Mouse (Mus musculus) neural tube, embryonic 15.5 days (tissue): ENCODE measurements around the gene Pi4ka. TPM values are rescaled to one million over a fixed set of nuclear protein-coding genes. Genes with fewer than 3 reads are reported as not detected.

Experiments
- ATAC-seq: fragments of 200-750 bp; cut with Nextera tagmentation; 2 replicates; pipeline ENCODE4 v1.8.0; 2017; ENCODE audit warnings: mild to moderate bottlenecking, moderate TSS enrichment, moderate library complexity; ENCODE audit not compliant: low FRiP score
- H3K27ac ChIP-seq: fragments of 300-500 bp; sonication (generic); replicated peaks from 2 replicates; pipeline ENCODE4 v1.5.1; 2015; ENCODE audit warnings: mild to moderate bottlenecking, inconsistent platforms
- H3K27me3 ChIP-seq: fragments of 300-500 bp; sonication (generic); replicated peaks from 2 replicates; pipeline ENCODE4 v1.6.1; 2015; ENCODE audit warnings: inconsistent platforms
- H3K36me3 ChIP-seq: fragments of 300-500 bp; sonication (generic); 2 replicates; pipeline ENCODE4 v1.6.1; 2015; ENCODE audit warnings: inconsistent platforms
- H3K4me1 ChIP-seq: fragments of 300-500 bp; sonication (generic); 2 replicates; pipeline ENCODE4 v1.6.1; 2015; ENCODE audit warnings: inconsistent platforms
- H3K4me2 ChIP-seq: fragments of 300-500 bp; sonication (generic); 2 replicates; pipeline ENCODE4 v1.6.1; 2015; ENCODE audit warnings: inconsistent platforms, mild to moderate bottlenecking, moderate library complexity
- H3K4me3 ChIP-seq: fragments of 300-500 bp; sonication (generic); replicated peaks from 2 replicates; pipeline ENCODE4 v1.5.1; 2015; ENCODE audit warnings: mild to moderate bottlenecking, inconsistent platforms
- H3K9ac ChIP-seq: fragments of 300-500 bp; sonication (generic); replicated peaks from 2 replicates; pipeline ENCODE4 v1.6.1; 2015; ENCODE audit warnings: mild to moderate bottlenecking, inconsistent platforms
- H3K9me3 ChIP-seq: fragments of 300-500 bp; sonication (generic); replicated peaks from 2 replicates; pipeline ENCODE4 v1.6.1; 2016; ENCODE audit warnings: inconsistent platforms
- WGBS: fragments of 180-500 bp; shearing (Covaris S2); methylation state at CpG from one replicate; pipeline ENCODE4 v1.1.7; 2015; ENCODE audit warnings: mixed read lengths; 5-methylcytosine and 5-hydroxymethylcytosine counted together
- polyA plus RNA-seq: library from polyadenylated mRNA; unstranded; fragments of >200 nt; fragmentation: Nextera tagmentation; extraction: Ambion mirVana; gene quantifications from 2 replicates; pipeline ENCODE4 v1.2.1, GENCODE M21; 2015

Pi4ka gene
- polyA plus RNA-seq, 1 experiment from 2014 or later, result 59.7 TPM

- 92% methylated on average over 5 of the region's 5 CpGs for WGBS
- ATAC-seq, result no peak
Observed at GRCm38 (mm10) chr16:17331855-17332254, 74.3 kb downstream of the Pi4ka start.

GRCm38 (mm10) chr16:17331116-17331515, 75.0 kb downstream of the Pi4ka start, which contains the start of gene Serpind1:
Gene Serpind1 (plus strand): TSS chr16:17331371.
- Histone ChIP-seq H3K4me2 (no peak within 1 kb of the TSS), H3K9me3 (no peaks in the 10 kb centered on the region), H3K4me3 (no peak within 1 kb of the TSS), H3K9ac (no peak within 1 kb of the TSS), H3K27ac (no peak within 1 kb of the TSS), H3K36me3 (peaks cover 33% of the 10 kb centered on the region), H3K27me3 (no peaks in the 10 kb centered on the region), H3K4me1 (no peaks in the 10 kb centered on the region)
- 79% methylated on average over 2 of the region's 2 CpGs for WGBS
- no peak for ATAC-seq

More at GRCm38 (mm10) chr16:17331855-17332254, 74.3 kb downstream of the Pi4ka start:
- H3K9ac ChIP-seq, result no peak overlapping the region
- peaks cover 35% of the 10 kb centered on the region for H3K36me3 ChIP-seq
- no peaks in the 10 kb centered on the region for H3K9me3 ChIP-seq
- H3K4me3 ChIP-seq, result no peak overlapping the region
- no peaks in the 10 kb centered on the region for H3K4me1 ChIP-seq
- no peak overlapping the region for H3K4me2 ChIP-seq
- no peak overlapping the region for H3K27ac ChIP-seq
- no peaks in the 10 kb centered on the region for H3K27me3 ChIP-seq

GRCm38 (mm10) chr16:17329848-17330570, 76.1 kb downstream of the Pi4ka start:
- no peak overlapping the region for H3K4me3 ChIP-seq
- H3K27me3 ChIP-seq, result no peaks in the 10 kb centered on the region
- no peak overlapping the region for H3K9ac ChIP-seq
- peaks cover 38% of the 10 kb centered on the region for H3K36me3 ChIP-seq
- no peak for ATAC-seq
- no peaks in the 10 kb centered on the region for H3K9me3 ChIP-seq
- no peaks in the 10 kb centered on the region for H3K4me1 ChIP-seq
- 100% methylated on average over 1 of the region's 1 CpGs for WGBS
- H3K4me2 ChIP-seq, result no peak overlapping the region
- H3K27ac ChIP-seq, result no peak overlapping the region

- no peak overlapping the region for H3K4me2 ChIP-seq
- no peak for ATAC-seq
- WGBS, result 84% methylated on average over 2 of the region's 2 CpGs
- H3K27me3 ChIP-seq, result no peaks in the 10 kb centered on the region
- H3K27ac ChIP-seq, result no peak overlapping the region
- H3K36me3 ChIP-seq, result peaks cover 66% of the 10 kb centered on the region
- H3K4me3 ChIP-seq, result no peak overlapping the region
- H3K4me1 ChIP-seq, result no peaks in the 10 kb centered on the region
- no peaks in the 10 kb centered on the region for H3K9me3 ChIP-seq
- no peak overlapping the region for H3K9ac ChIP-seq
Observed at GRCm38 (mm10) chr16:17326064-17326463, 80.0 kb downstream of the Pi4ka start.

- H3K27ac ChIP-seq, result no peak overlapping the region
- peaks cover 67% of the 10 kb centered on the region for H3K36me3 ChIP-seq
- WGBS, result 93% methylated on average over 5 of the region's 5 CpGs
- H3K27me3 ChIP-seq, result no peaks in the 10 kb centered on the region
- H3K9me3 ChIP-seq, result no peaks in the 10 kb centered on the region
- H3K4me2 ChIP-seq, result no peak overlapping the region
- no peak overlapping the region for H3K4me3 ChIP-seq
- ATAC-seq, result no peak
- H3K4me1 ChIP-seq, result no peaks in the 10 kb centered on the region
- no peak overlapping the region for H3K9ac ChIP-seq
Observed at GRCm38 (mm10) chr16:17324745-17325144, 81.4 kb downstream of the Pi4ka start.

GRCm38 (mm10) chr16:17321481-17321880, 84.6 kb downstream of the Pi4ka start:
- H3K4me3 ChIP-seq, result no peak overlapping the region
- peaks cover 88% of the 10 kb centered on the region for H3K36me3 ChIP-seq
- H3K4me2 ChIP-seq, result no peak overlapping the region
- no peak overlapping the region for H3K27ac ChIP-seq
- no peak overlapping the region for H3K9ac ChIP-seq
- WGBS, result 63% methylated on average over 5 of the region's 5 CpGs
- no peaks in the 10 kb centered on the region for H3K27me3 ChIP-seq
- no peak for ATAC-seq
- no peaks in the 10 kb centered on the region for H3K4me1 ChIP-seq
- no peaks in the 10 kb centered on the region for H3K9me3 ChIP-seq

GRCm38 (mm10) chr16:17316554-17316953, 89.6 kb downstream of the Pi4ka start:
- no peaks in the 10 kb centered on the region for H3K9me3 ChIP-seq
- no peak overlapping the region for H3K9ac ChIP-seq
- no peak overlapping the region for H3K27ac ChIP-seq
- H3K4me2 ChIP-seq, result no peak overlapping the region
- WGBS, result 96% methylated on average over 7 of the region's 7 CpGs
- no peaks in the 10 kb centered on the region for H3K27me3 ChIP-seq
- H3K4me1 ChIP-seq, result no peaks in the 10 kb centered on the region
- ATAC-seq, result no peak
- peaks cover 88% of the 10 kb centered on the region for H3K36me3 ChIP-seq
- no peak overlapping the region for H3K4me3 ChIP-seq

GRCm38 (mm10) chr16:17312531-17312930, 93.6 kb downstream of the Pi4ka start:
- no peaks in the 10 kb centered on the region for H3K4me1 ChIP-seq
- 93% methylated on average over 5 of the region's 5 CpGs for WGBS
- H3K27me3 ChIP-seq, result no peaks in the 10 kb centered on the region
- ATAC-seq, result no peak
- no peaks in the 10 kb centered on the region for H3K9me3 ChIP-seq
- H3K9ac ChIP-seq, result no peak overlapping the region
- H3K27ac ChIP-seq, result no peak overlapping the region
- no peak overlapping the region for H3K4me3 ChIP-seq
- no peak overlapping the region for H3K4me2 ChIP-seq
- H3K36me3 ChIP-seq, result peaks cover 96% of the 10 kb centered on the region

GRCm38 (mm10) chr16:17309036-17309435, 97.1 kb downstream of the Pi4ka start:
- WGBS, result 94% methylated on average over 10 of the region's 10 CpGs
- no peak for ATAC-seq
- Histone ChIP-seq H3K27me3 (no peaks in the 10 kb centered on the region), H3K27ac (no peak overlapping the region), H3K4me3 (no peak overlapping the region), H3K36me3 (peaks cover 90% of the 10 kb centered on the region), H3K9me3 (no peaks in the 10 kb centered on the region), H3K9ac (no peak overlapping the region), H3K4me2 (no peak overlapping the region), H3K4me1 (no peaks in the 10 kb centered on the region)

- Histone ChIP-seq H3K9me3 (no peaks in the 10 kb centered on the region), H3K36me3 (peaks cover 88% of the 10 kb centered on the region), H3K27me3 (no peaks in the 10 kb centered on the region), H3K9ac (no peak overlapping the region), H3K4me2 (no peak overlapping the region), H3K4me1 (no peaks in the 10 kb centered on the region), H3K4me3 (no peak overlapping the region), H3K27ac (no peak overlapping the region)
- WGBS, result 92% methylated on average over 5 of the region's 5 CpGs
- no peak for ATAC-seq
Observed at GRCm38 (mm10) chr16:17307461-17307860, 98.7 kb downstream of the Pi4ka start.

- no peak for ATAC-seq
Observed at GRCm38 (mm10) chr16:17303521-17304245, 102.4 kb downstream of the Pi4ka start.

GRCm38 (mm10) chr16:17300818-17301217, 105.3 kb downstream of the Pi4ka start:
- Histone ChIP-seq H3K4me1 (no peaks in the 10 kb centered on the region), H3K36me3 (peaks cover 92% of the 10 kb centered on the region), H3K4me3 (no peak overlapping the region), H3K9ac (no peak overlapping the region), H3K9me3 (no peaks in the 10 kb centered on the region), H3K27me3 (no peaks in the 10 kb centered on the region), H3K27ac (no peak overlapping the region), H3K4me2 (no peak overlapping the region)
- no peak for ATAC-seq
- WGBS, result 93% methylated on average over 3 of the region's 3 CpGs

More at GRCm38 (mm10) chr16:17303521-17304245, 102.4 kb downstream of the Pi4ka start:
- Histone ChIP-seq H3K9me3 (no peaks in the 10 kb centered on the region), H3K27ac (no peak overlapping the region), H3K36me3 (peaks cover 89% of the 10 kb centered on the region), H3K4me3 (no peak overlapping the region), H3K27me3 (no peaks in the 10 kb centered on the region), H3K9ac (no peak overlapping the region), H3K4me2 (no peak overlapping the region), H3K4me1 (no peaks in the 10 kb centered on the region)
- WGBS, result 80% methylated on average over 5 of the region's 5 CpGs
